Mouse (Mus musculus) mouse trophoblast stem cell (cell line): ENCODE results near the gene Uso1.
"Not testable (repeated sequence)": the region's sequence is repeated elsewhere in the genome, so short reads cannot be mapped to it uniquely, and the experiment has no call there.

Experiments
- in situ Hi-C, 2 experiments: fragments of 300-500 bp; cut with MseI, MboI; formaldehyde crosslinking; loops; 2 replicates in 1 of 2; 3 replicates in 1 of 2; pipeline ENCODE4 v1.15.1; 2025

The Uso1 gene

DNA sequence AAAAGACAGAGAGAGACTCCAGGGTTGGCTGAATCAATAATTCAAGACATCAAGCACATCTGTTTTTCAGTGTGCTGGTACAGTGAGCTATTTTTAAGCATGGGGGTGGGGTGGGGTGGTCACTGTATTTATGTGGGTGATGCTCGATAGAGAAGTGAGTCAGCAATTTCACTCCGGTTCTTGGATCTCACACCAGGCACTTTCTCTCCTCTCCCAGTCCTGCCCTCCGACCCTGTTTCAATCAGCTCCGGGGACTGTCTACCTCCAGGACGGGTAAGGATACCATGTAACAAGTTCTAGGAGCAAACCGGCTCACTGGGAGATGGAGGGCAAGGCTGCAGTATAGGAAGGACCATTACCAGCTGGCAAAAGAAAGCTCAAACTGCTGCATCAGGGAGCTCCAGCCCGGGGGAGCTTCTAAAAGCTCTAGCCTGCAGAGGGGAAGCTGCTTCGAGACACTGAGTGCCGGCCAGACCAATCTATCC, 10.6 kb upstream of the Uso1 start:
- in situ Hi-C loops, result loop anchor here in 1 of 2 experiments (10.0 kb wide), 1 partner anchor 472 kb away; no protein-coding TSS in a partner anchor

DNA sequence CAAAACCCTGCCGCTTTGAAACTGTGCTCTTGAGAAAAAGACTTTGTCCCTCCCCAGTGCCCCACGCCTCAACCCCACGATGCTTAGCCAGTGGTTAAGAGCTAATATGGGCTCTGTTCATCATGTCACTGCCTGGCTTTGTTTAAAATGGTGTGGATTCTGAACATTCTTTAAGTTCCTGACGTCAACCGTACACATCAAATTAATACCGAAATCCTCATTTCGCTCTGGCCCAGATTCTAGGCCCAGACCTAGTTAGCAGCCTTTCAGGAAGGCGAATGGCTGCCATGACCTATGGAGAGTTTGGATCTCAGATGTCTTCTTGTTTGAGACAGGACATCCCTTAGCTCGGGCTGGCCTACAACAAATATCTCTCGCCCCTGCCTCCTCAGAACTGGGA, 10.0 kb upstream of the Uso1 start:
- in situ Hi-C loops, result loop anchor here in 1 of 2 experiments (10.0 kb wide), 1 partner anchor 473 kb away; no protein-coding TSS in a partner anchor

GRCm38 (mm10) chr5:92128570-92128969, 9.2 kb upstream of the Uso1 start:
- in situ Hi-C loops, result loop anchor here in 1 of 2 experiments (10.0 kb wide), 1 partner anchor 474 kb away; no protein-coding TSS in a partner anchor

- in situ Hi-C loops, result loop anchor here in 1 of 2 experiments (10.0 kb wide), 1 partner anchor 475 kb away; no protein-coding TSS in a partner anchor
Measured at GRCm38 (mm10) chr5:92129321-92129768, 8.4 kb upstream of the Uso1 start.

DNA sequence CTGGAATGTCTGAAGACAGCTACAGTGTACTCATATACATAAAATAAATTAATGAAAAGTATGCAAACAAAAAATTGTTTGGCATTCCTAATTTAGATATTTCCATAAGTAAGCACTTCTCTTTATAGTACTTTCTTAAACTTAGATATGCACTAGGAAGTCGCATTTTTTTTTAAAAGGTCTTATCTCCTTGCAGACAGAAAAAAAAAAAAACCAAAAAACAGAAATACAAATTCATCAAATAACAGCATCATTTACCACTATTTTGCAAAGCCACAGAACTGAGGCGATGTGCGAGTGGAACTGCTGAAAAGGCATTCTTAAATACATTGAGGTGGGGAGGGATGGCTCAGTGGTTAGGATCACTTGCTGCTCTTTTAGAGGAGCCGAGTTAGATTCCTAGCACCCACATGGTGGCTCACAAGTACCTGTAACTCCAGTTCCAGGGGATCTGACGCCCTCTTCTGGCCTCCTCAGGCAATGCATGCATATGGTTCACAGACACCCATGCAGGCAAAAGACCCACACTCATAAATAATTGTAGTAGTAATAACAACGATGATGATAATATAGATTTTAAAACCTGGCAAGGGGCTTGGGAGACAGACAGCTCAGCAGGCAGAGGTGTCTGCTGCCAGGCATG, 7.6 kb upstream of the Uso1 start:
- in situ Hi-C loops, result no loop called here

GRCm38 (mm10) chr5:92132127-92132526, 5.6 kb upstream of the Uso1 start:
- in situ Hi-C loops, result no loop called here

DNA sequence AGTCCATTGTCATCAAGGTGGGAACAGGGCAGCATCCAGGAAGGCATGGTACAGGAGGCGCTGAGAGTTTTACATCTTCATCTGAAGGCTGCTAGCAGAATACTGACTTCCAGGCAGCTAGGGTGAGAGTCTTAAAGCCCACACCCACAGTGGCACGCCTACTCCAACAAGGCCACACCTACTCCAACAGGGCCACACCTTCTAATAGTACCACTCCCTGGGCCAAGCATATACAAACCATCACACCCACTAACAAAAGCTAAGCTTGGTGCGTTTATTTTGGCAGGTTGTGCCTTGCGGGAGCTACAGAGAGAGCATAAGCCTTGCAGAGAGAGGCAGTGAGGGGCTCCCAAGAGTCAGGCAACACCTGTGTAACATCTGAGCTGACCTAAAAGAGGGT, 4.7 kb upstream of the Uso1 start:
- in situ Hi-C loops, result not testable (repeated sequence)

DNA sequence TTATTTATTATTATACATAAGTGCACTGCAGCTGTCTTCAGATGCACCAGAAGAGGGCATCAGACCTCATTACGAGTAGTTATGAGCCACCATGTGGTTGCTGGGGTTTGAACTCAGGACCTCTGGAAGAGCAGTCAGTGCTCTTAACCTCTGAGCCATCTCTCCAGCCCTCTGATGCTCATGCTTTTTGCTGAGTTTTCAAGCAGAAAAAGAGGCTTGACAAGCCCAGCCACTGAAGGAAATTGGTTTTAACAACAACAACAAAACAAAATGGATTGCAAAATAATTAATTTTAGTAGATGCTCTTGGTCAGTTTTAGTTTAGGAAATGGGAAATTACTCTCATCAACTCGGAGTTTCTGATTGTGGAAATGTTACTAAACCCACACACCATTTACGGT, 2.8 kb upstream of the Uso1 start:
- in situ Hi-C loops, result no loop called here

DNA sequence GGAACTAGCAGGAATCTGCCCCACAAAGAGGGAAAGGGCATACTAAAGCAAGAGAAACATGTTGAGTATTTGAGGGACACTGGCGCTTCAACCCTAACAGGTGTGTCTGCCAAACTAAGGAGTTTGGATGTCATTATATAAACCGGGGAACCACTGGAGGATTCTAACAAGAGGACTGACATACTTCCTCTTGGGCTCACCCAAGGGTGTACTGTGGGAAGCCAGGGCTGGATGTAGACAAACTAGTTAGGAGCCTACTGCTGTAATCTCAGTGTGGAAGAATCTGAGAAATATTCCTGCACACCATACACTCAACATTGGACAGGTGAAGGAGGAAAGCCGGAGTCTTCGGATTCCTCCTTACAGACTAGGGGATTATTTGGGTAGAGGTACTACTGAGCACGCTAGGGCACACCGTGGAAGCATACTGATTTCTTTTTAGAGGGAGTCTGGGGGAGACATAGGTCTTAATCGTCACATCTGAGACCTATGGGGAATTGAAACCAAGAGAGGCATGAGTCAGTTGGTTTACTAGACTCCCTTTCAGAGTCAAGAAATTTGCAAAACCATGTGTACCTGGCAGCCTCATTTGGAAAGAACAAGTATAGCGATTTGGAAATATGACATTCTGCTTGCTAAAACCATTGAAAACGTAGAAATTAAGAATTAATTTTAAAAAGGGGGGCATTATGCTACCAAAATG, 1.1 kb upstream of the Uso1 start:
- in situ Hi-C loops, result no loop called here

DNA sequence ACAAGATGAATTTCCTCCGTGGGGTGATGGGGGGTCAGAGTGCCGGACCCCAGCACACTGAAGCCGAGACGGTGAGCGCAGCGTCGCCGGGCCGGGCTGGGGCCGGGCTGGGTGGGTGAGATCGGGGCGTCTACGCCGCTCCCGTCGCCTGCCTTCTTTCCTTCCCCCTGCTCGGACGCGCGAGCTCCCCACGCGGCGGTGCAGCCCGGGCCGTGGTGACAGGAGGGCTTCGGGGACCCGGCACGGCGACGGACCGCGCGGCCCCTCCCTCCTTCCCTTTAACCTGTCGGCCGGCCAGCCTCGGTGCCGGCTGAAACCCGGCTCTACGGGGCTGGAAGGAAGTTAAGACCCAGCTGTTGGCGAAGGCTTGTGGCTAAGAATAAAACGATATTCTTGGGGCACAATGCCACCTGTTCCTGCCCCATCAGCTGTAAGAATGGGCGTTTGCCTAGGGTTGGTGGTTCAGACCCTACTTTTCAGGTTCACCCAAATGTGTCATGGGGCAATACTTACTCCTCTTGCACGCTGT, 419 bp downstream of the Uso1 start:
- in situ Hi-C loops, result no loop called here

DNA sequence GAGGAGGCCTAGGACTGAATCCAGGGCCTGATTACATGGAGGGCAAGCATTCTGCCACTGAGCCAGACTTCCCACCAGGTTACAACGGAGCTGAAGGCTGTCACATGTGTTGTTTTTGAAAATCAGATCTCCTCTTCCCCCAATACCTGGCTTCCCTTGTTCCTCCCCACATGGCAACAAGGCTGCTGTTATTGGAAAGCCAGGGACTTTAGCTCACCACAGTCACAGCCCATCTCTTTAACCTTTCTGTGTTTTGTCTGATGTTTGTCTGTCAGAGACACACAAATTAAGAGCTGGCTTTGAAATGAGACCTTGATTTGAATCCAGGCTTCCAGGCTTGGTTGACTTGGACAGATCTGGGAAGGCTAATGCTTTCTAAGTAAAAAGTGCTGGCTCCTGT, 1.5 kb downstream of the Uso1 start:
- in situ Hi-C loops, result no loop called here

- in situ Hi-C loops, result no loop called here
Measured at GRCm38 (mm10) chr5:92141696-92142095, 4.0 kb downstream of the Uso1 start.

- in situ Hi-C loops, result no loop called here
Measured at GRCm38 (mm10) chr5:92142481-92142880, 4.7 kb downstream of the Uso1 start.

GRCm38 (mm10) chr5:92143665-92144064, 5.9 kb downstream of the Uso1 start:
- in situ Hi-C loops, result no loop called here

DNA sequence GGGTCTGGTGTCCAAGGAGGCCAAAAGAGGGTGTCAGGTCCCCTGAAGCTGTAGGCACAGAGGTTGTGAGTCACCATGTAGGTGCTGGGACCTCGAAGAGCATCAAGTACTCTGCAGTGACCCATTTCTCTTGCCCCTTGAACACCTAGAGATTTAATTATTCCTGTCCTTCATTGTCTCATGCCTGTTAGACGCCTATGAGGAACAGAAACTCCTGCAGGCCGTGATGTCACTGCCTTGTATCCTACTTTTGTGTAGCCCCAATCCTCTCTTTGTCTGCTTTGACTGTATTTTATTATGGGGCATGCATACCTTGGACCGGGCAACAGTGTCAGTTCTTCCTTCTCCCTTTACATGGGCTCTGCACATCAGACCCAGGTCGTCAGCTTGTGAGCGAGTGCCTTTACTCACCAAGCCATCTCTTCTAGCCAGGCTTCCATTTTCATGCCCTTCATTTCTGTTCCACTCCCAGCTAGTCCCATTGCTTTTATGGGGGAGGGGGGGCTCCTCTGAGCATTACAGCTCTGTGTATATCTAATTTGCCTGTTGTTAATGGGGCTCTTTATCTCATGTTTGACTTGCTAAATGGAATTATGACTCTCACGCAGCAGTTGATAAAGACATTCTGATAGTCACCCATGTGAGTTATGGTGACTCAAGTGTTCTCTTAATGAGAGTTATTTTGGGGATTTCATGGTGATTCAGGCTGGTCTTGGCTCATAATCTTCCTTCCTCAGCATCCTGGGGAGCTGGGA, 7.4 kb downstream of the Uso1 start:
- in situ Hi-C loops, result no loop called here

DNA sequence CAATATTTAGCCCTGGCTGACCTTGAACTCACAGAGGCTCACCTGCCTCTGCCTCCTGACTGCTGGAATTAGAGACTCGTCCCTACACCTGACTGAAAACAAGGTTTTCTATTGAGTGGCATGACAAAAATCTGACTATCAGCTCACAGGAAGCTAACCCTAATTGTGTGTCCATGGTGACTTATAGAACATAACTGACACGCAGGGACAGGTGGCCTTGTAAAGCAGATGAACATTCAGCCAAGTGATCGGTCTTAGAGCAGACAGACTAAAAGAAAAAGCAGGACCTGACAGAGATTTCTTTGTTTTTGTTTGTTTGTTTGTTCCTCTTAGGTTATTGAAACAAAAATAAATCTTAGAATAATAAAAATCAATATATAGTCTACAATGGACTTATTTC, 10.5 kb downstream of the Uso1 start:
- in situ Hi-C loops, result no loop called here

DNA sequence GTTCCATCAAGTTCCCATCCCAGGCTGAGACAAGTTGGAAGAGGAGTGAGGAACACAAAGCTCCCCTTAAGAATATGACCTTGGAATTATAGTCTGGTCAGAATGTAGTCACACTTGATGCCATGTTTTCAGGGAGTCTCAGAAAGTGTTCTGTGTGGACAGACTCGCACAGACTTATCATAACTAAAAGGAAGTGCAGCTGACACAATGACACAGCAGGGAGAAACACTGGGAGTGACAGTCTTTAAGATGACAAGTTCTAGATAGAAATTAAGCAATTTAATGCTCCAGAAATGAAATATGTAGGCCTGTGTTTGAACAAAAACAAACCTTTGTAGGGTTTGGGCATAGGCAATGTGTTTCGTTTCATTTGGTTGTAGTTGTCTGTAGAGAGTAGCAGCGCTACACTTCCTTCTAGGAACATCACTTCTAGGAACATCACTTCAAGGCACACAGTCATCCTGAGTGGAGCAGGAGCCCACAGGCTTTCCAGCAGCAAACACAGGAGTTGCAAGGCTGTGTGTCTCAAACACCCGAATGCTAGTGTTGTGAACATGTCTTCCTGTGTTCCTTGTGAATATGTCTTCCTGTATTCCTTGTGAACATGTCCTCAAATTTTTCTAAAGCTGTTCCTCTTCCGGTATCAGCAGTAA, 11.7 kb downstream of the Uso1 start:
- in situ Hi-C loops, result no loop called here

GRCm38 (mm10) chr5:92154861-92155260, 17.1 kb downstream of the Uso1 start:
- in situ Hi-C loops, result no loop called here

GRCm38 (mm10) chr5:92165976-92166375, 28.2 kb downstream of the Uso1 start:
- in situ Hi-C loops, result no loop called here

- in situ Hi-C loops, result no loop called here
Measured at GRCm38 (mm10) chr5:92183071-92183830, 45.5 kb downstream of the Uso1 start.
